Mouse (Mus musculus) gastrocnemius, postnatal 14 days (tissue): Measurements from ENCODE around the gene Pcca. TPM values are rescaled to one million over a fixed set of nuclear protein-coding genes. Genes with fewer than 3 reads are reported as not detected.

ENCODE experiments used
- DNase-seq: peaks from one replicate; pipeline ENCODE4 v3.0.0; 2021; ENCODE audit warnings: mixed read lengths
- intact Hi-C: fragments of 180-260 bp; cut with DNase I; formaldehyde crosslinking; loops from one replicate; pipeline ENCODE4 v1.15.1; 2025; ENCODE audit warnings: low total_unique reads
- total RNA-seq, 2 experiments: library from RNA; stranded (reverse); gene quantifications; 2 replicates each; pipeline ENCODE4 v1.2.3; 2021

Pcca gene
- total RNA-seq, 2 experiments from 2014 or later, result 32.7 to 37.9 TPM

DNA sequence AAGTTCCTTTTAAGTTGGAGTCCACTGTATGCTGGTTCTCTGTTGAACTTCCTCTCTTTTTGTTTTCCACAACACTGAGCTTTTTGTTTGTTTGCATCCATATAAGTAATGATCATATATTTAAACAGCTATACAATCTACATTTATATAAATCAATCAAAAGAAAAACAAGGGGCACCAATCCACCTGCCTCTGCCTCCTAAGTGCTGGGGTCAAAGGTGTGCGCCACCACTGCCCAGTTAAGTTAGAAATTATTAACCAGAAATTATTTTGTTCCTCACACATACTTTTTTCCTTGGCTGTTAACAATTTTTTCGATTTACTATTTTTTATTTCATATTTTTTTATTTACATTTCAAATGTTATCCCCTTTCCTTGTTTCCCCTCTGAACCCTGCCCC, 99.3 kb downstream of the Pcca start:
- no peak for DNase-seq
- intact Hi-C loops, result no loop called here

GRCm38 (mm10) chr14:122636601-122637000, 102.5 kb downstream of the Pcca start:
- intact Hi-C loops, result no loop called here
- no peak for DNase-seq

DNA sequence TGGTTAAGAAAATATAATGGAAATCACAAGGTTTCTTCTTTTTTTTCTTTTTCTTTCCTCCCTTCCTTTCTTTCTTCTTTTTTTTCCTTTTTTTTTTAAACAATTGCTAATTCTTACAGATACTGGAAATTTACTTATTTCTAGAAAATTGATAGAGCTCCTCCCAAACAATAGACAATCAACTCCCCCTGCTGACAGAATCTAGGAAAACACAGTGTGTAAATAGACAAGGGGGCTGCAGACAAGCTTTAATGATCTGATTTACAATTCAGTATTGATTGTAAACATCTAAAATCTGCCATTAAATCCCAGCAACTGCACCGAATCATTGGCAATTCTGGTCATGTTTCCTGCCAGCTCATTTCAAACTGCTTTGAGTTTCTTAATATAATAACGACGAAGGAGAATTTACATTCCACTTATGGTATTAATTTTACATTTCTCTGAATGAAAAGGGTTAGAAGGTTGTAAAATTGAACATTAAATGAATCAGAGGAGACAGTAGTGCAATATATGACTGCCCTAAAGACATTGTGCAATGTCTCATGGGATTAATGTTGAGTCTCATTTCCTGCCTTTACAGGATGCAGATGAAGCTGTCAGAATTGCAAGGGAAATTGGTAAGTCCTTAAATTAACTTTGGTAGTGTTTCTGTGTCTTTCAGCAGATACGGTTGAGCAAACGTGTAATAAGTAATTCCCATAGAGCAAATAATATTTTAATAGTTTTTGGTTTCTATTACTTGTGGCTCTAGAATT, 103.9 kb downstream of the Pcca start:
- intact Hi-C loops, result no loop called here
- DNase-seq, result no peak

- intact Hi-C loops, result no loop called here
- DNase-seq, result no peak
Observed at GRCm38 (mm10) chr14:122639168-122639720, 105.1 kb downstream of the Pcca start.

DNA sequence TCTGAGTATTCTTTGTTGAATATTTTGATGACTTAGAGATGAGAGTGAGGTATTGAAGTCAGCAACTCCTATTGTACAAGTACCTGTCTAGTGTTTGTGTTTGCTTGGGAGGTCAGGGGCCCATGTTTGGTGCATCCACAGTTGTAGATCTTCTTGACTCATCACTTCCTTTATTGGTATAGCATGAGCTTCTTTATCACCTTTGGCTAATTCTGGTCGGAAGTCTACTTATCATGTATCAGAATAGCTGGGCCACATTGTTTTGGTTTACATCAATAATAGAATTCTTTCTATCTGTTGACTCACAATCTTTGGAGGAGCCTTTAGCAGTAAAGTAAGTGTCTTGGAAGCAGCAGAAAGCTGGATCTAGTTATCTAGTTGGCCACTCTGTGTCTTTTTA, 108.3 kb downstream of the Pcca start:
- no peak for DNase-seq

GRCm38 (mm10) chr14:122648214-122648613, 114.1 kb downstream of the Pcca start:
- intact Hi-C loops, result no loop called here
- DNase-seq, result no peak

More for the DNA sequence above, 108.3 kb downstream of the Pcca start:
- intact Hi-C loops, result no loop called here

DNA sequence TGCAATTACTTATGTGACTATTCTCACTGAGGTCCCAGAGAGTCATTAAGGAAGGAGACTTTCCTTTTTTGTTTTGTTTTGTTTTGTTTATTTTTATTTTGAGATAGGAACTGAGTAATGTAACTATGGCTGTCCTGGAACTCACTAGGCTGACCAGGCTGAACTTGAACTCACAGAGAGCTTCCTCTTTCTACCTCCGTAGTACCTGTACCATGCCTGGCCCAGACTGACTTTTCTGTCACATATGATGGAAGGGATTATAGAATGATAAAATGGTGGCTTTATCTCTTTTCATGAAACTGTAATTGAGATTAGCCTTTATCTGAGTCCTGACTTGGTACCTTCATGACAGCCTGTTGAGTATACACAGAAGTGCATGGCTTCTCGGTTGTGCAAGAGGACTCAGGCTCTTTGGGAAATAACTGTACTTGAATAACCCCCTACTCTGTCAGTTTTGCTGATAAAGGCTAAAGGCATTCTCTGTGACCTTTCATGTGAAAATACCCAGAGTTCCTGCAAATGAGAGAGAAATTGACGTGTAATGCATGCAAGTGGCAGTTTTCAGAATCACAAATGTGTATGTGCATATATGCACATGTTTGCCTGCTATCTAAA, 115.3 kb downstream of the Pcca start:
- intact Hi-C loops, result no loop called here
- DNase-seq, result no peak

DNA sequence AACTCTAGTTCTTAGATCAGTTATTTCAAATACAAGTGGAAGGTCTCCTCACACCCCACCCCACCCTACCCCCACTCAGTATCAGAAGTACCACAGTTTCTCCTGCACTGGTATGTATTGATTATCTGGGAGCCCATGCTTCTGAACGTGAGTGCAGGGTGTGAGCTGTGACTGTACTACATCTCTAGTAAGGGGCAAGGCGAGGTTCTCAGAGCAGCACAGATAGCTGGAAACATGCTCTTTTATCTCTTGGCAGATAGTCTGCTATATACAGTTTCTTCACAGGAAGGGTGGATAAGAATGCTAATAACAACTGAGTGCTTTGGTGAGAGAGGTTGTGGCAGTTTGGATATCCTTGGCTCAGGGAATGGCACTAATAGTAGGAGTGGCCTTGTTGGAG, 117.6 kb downstream of the Pcca start:
- intact Hi-C loops, result no loop called here

DNA sequence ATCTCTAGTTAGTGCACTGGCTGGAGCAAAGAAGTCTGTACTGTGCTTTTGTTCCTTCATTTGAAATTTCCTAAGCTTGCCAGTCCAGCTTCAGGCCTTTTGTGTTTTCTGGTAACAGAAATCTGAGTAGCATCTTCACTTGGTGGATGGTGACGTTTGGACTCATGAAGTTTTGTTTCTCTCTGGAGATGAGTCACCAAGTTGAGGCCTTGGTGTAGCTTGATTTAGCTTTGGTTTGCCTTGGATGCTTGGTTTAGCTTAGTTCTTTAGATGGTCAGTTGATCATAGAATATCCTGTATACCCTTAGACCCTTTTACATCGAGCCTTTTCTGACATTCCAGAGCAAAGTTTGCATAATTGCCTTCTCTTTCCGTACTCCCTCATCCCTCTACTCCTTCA, 141.5 kb downstream of the Pcca start:
- intact Hi-C loops, result no loop called here

More for the DNA sequence above, 117.6 kb downstream of the Pcca start:
- no peak for DNase-seq

GRCm38 (mm10) chr14:122683645-122684044, 149.5 kb downstream of the Pcca start:
- intact Hi-C loops, result no loop called here
- no peak for DNase-seq

More for the DNA sequence above, 141.5 kb downstream of the Pcca start:
- no peak for DNase-seq

DNA sequence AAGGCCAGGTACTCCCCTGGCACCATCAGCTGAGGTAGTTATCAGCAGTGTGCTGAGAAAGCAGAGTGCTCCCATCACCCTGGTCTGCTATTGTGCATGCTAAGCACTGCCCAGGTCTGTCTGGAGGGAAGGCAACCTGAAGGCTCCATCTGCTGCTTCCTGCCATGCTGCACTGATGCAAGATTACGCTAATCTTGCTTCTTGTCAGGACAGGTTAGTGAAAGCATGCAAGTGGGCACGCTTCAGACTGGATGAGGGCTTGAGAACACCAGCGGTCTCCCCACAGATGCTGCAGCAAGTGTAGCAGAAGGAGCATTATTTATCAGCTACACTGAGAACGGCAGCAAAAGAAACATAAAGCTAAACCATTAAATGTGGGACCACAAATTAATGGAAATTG, 150.1 kb downstream of the Pcca start:
- DNase-seq, result no peak
- intact Hi-C loops, result no loop called here

- no peak for DNase-seq
- intact Hi-C loops, result no loop called here
Observed at GRCm38 (mm10) chr14:122684811-122685210, 150.7 kb downstream of the Pcca start.

GRCm38 (mm10) chr14:122687398-122687797, 153.3 kb downstream of the Pcca start:
- DNase-seq, result no peak
- intact Hi-C loops, result no loop called here

GRCm38 (mm10) chr14:122688378-122688777, 154.3 kb downstream of the Pcca start:
- no peak for DNase-seq
- intact Hi-C loops, result no loop called here

DNA sequence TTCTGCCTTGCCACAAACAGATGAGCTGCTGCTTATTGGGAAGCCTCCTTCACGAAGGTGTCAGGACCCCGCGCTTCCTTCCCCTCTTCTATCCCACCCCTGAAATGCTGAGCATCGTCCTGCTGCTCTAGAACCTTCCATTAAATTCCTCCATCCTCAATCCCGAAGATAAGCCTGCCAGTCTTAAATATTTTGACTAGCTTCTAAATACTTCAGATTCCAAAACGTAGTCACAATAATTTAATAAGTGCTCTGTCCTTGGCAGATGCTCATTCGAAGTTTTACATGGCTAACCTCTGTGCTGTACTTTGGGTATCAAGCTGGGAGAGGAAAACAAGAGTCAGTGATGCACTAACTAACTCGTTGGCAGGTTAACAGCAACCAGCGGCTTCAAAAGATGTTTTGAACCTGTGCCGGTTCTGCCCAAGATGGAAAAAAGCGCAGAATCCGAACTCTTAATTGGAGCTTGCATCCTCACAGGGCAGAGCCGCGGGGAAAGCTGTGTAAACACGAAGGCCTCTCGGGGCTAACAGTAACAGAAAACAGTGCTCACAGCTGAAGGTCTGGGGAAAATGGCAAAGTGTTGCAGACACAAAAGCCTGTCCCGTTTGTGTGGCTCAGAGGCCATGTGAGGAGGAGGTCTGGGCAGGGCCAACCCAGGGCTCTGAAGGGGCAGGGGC, 155.2 kb downstream of the Pcca start:
- intact Hi-C loops, result no loop called here

DNA sequence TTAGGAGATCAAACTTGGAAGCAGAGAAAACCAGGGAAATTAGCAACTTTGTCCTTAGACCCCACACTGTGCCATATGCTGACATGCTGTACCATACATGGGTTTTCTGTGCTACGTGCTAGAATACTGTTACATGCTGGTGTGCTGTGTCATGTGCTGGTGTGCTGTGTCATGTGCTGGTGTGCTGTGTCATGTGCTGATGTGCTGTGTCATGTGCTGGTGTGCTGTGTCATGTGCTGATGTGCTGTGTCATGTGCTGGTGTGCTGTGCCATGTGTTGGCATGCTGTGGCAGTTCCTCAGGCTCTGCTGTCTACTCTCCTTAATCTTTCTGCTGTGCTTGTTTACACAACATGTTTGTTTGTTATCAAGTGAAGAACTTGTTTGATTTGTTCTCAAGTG, 157.4 kb downstream of the Pcca start:
- intact Hi-C loops, result no loop called here
- DNase-seq, result no peak

More for the DNA sequence above, 155.2 kb downstream of the Pcca start:
- no peak for DNase-seq

GRCm38 (mm10) chr14:122700333-122700732, 166.2 kb downstream of the Pcca start:
- intact Hi-C loops, result no loop called here
- no peak for DNase-seq

GRCm38 (mm10) chr14:122713793-122714192, 179.7 kb downstream of the Pcca start:
- intact Hi-C loops, result no loop called here
- no peak for DNase-seq

DNA sequence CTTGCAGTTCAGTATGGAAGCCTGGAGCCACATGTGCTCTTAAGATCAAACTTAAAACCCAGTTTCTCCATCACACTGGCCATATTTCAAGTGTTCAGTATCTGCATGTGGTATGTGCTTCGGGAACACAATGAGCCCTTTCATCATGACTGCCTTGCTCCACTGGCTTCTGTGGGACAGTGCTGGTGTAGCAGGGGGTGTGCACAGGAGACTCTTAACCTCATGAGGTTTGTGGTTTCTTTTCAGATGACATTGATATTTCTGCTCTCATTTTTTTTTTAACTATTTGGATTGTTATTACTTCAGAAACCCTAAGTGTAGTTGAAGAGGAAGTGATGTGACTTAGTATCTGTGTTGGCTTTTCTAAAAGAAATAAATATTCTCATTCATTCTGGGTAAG, 180.8 kb downstream of the Pcca start:
- no peak for DNase-seq
- intact Hi-C loops, result no loop called here

DNA sequence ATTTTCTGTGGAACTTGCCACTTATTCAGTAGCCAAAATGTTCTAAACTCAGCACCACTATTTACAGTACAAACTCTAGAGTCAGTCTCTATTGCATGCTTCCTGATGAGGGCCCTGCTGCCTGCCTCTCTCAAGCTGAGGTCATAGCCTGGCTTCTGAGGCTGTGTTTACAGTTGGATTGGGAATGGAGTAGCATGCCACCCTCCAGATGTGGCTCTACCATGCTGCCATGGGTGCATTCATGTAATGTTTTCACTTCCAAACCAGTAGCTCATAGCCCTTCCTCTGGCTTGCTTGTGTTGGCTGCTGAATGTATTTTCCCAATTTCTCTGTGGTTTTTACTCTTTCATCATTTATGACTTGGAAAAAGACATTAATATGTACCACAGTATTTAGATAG, 181.9 kb downstream of the Pcca start:
- intact Hi-C loops, result no loop called here
- no peak for DNase-seq
